Mouse (Mus musculus): ENCODE data around the gene Agbl1.

- TF ChIP-seq CTCF (IDR thresholded peaks at IDR 0.05) (no peak), EP300 (IDR thresholded peaks at IDR 0.05; ENCODE audit: insufficient read depth, low read depth, low read length) (no peak), POLR2A (IDR thresholded peaks at IDR 0.05; ENCODE audit: insufficient read depth, low read depth, low read length) (no peak)
Measured at GRCm38 (mm10) chr7:76416084-76416597, 186.5 kb downstream of the Agbl1 start.
